Mouse (Mus musculus) adrenal gland, postnatal 25 days (tissue): ENCODE data around the gene Lins1. TPM values are rescaled to one million over a fixed set of nuclear protein-coding genes. Genes with fewer than 3 reads are reported as not detected.

ENCODE experiments used
- DNase-seq: peaks from one replicate; pipeline ENCODE4 v3.0.0; 2021; ENCODE audit warnings: mixed read lengths
- total RNA-seq: library from RNA; stranded (reverse); gene quantifications from 2 replicates; pipeline ENCODE4 v1.2.3, GENCODE M21; 2021

Gene Lins1
- total RNA-seq, 1 experiment from 2014 or later: 14.5 TPM

GRCm38 (mm10) chr7:66733431-66733830 is 43.7 kb downstream of the Lins1 start:
- DNase-seq: no peak

GRCm38 (mm10) chr7:66733882-66734281 is 44.2 kb downstream of the Lins1 start:
- no peak for DNase-seq

DNA sequence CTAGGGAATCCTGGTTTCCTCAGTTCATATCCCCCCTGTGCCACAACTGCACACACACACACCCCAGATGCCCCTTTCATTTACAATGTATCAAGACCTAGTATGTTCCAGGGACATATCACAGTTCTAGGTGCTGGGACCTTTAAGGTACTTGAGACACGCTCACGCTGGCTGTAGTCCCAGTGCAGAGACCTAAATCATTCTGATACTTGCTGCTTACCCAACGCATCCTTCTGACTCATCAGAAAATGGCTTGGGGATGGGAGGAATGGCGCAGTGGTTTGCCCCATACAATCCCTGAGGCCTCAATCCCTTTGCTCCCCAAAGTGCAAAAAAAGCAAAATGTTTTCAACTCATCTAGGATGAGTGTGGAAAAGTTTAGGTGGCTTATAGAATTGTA is 44.8 kb downstream of the Lins1 start:
- DNase-seq: peak; percentile 19

- DNase-seq: no peak
Measured at GRCm38 (mm10) chr7:66734993-66735392, 45.3 kb downstream of the Lins1 start.

DNA sequence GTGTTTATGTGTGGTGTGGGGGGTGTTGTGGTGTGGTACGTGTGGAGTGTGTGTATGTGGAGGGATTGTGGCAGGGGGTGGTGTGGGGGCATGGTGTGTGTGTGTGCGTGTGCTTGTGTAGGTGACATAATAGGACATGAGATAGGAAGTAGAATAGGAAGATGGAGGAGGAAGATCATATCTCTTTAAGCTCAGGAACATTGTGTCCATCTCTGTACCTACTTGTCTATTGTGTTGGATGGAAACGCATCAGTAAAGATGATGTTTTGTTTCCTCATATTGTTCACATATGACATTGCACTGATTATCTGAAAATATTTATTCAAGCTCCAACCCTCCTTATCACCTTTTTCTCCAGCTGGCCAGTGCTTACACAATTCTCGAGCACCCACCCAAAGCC is 47.7 kb downstream of the Lins1 start:
- no peak for DNase-seq

GRCm38 (mm10) chr7:66741008-66741407 is 51.3 kb downstream of the Lins1 start:
- DNase-seq: no peak

DNA sequence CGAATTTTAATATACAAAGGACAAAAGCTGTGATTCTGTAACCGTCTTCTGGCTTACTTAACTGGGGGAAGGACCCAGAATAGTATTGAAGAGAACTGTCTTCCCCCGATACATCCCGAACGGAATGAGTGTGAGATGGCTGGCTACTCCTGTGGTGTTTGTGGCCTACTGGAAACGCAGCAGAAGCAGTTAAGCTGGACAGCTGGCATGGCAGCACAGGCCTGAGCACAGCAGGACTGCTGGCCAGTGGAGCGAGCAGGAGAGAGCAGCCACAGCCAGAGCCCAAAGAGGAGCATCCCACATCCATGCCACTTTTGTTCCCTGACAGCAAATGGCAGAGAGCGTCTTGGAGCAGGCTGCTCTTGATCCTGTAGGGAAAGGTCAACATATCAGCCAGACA is 51.7 kb downstream of the Lins1 start:
- no peak for DNase-seq

- no peak for DNase-seq
Measured at GRCm38 (mm10) chr7:66743377-66743781, 53.7 kb downstream of the Lins1 start, which contains the start of gene Cers3. Gene Cers3 (plus strand): TSS chr7:66743504.

DNA sequence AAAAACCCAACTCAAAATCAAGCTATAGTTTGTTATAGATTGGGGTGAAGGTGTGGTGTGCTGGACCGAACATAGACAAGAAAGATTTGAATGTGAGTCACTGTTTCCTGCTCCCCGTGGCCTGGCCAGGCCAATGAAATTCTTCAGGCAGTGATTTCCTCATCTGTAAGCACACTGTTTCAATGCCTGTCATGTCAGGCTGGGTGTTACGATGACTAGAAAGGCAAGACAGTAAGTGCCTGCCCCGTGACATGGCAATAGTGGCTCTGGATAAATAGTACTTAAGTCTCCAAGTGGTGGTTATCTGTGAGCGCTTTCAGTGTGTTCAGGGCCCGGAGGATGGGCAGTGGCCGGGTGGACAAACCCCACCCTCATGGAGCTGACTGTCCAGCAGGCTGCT is 57.3 kb downstream of the Lins1 start:
- DNase-seq: no peak

DNA sequence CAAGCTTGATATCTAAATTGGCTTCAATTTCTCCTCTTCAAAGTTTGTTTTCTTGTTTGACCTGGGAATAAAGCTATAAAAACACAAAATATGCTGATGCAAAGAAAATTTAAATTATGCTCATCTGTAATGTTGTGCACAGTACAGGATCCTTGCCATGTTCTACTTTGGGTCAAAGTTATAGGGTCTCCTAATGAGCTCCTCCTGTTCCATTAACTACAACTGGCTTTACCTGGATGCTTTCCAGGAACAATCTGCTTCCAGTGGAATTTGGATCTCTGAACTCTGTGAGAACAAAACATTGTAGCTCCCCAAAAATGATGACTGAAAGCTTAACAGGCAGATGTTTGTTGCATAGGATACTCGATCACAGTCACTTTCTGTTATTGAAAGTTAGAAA is 60.3 kb downstream of the Lins1 start:
- no peak for DNase-seq

DNA sequence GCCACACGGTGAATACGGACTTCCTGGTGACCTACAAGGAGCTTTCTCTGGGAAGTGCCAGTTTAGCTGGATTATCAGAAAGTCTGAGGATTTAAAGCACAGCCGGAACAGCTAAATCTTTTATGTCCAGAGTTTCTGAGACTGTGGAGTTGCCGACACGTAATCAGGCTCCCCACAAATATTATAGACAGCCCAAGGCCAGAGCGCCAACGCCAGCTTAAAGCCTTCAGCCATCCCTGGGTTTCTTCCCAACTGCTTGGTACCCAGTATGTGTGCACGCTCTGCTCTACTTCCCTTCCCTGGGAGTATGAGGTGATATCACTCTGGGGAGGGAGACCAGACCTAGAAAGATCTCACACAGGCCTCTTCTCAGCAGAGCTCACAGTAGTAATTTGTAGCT is 64.1 kb downstream of the Lins1 start:
- peak; percentile 56 for DNase-seq

- no peak for DNase-seq
Measured at GRCm38 (mm10) chr7:66755611-66756010, 65.9 kb downstream of the Lins1 start.

Other genes with a start within 250 kb of the Lins1 start
- 13.7 and 20.2 TPM in 2 replicates for gene Asb7, start 293 bp upstream of the Lins1 start, total RNA-seq
- 0.27 TPM in 1 of 2 replicates, not detected in the other for gene Cers3, start 53.6 kb downstream of the Lins1 start, total RNA-seq
- gene Adamts17, start 149.8 kb downstream of the Lins1 start, total RNA-seq: 5.3 TPM in 2 replicates